Mouse (Mus musculus) CD4-positive helper T cell, adult 2 months (primary cell): ENCODE measurements at regions not wholly inside any gene's neighbourhood (a gene's known extent, or its start where the extent isn't known, plus 50 kb on each side); places are given as distances from the start of the nearest gene placed in this dataset.

ENCODE experiments used
- DNase-seq: peaks from one replicate; pipeline ENCODE4 v3.0.0-alpha.2; 2012; ENCODE audit warnings: low read depth, missing footprints, low spot score

GRCm38 (mm10) chr13:46350075-46350747 lies 68.0 kb upstream of the Rbm24 start:
- DNase-seq = no peak

GRCm38 (mm10) chr13:46355306-46355705 lies 62.9 kb upstream of the Rbm24 start:
- DNase-seq = no peak

GRCm38 (mm10) chr13:46355975-46356374 lies 62.3 kb upstream of the Rbm24 start:
- DNase-seq = no peak

GRCm38 (mm10) chr13:46357037-46357436 lies 61.2 kb upstream of the Rbm24 start:
- DNase-seq = no peak

- peak; percentile 68 for DNase-seq
Observed at GRCm38 (mm10) chr13:46360495-46361120, 57.6 kb upstream of the Rbm24 start.

GRCm38 (mm10) chr13:46363456-46364201 lies 54.6 kb upstream of the Rbm24 start:
- DNase-seq = no peak

GRCm38 (mm10) chr13:46364202-46364912 lies 53.9 kb upstream of the Rbm24 start:
- peak; percentile 65 for DNase-seq

- DNase-seq = no peak
Observed at GRCm38 (mm10) chr13:46365292-46365691, 52.9 kb upstream of the Rbm24 start.
